Mouse (Mus musculus) NIH3T3 (cell line): Measurements from ENCODE around the gene Cpeb4.
A peak's percentile ranks its signal among the peaks of the same experiment; 100 is the strongest.
"Not testable (repeated sequence)": the region's sequence is repeated elsewhere in the genome, so short reads cannot be mapped to it uniquely, and the experiment has no call there.

ENCODE experiments used
- DNase-seq: peaks from one replicate; pipeline ENCODE4 v3.0.0-alpha.2; 2012; ENCODE audit warnings: low read depth

Cpeb4 gene

DNA sequence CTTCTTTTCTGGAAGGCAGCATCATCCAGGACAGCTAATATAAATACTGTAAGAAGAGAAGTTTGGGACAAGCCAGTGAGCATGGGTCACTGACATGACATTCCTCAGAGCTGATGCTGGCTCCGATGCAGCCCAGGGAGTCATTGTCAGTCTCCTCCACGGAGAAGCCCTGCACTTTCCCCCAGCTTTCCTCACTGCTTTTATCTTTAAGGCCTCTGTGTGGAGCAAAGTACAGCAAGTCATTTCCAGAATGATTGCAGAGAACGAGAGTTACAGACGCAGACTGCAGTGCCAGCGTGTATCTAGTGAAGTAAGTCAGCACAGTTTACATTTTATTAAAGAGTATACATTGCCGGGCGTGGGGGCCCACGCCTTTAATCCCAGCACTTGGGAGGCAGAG, 102.8 kb downstream of the Cpeb4 start:
- peak; percentile 6 for DNase-seq

DNA sequence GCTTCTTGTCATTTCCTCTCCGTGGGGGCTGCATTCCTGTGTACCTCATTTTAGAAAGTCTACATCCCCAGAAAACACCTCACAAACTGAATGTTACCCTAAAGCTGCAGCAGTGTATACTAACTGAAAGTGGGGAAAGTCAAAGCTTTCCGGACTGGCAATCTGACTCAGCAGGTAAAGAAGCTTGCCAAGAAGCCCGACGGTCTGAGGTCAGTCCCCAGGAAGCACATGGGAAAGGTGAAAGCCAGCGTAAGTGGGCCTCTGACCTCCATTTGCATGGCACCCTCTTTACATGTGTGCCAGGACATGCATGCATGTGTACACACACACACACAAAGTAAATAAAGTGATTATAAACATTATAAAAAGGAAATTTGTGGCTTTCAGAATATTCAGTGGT, 103.7 kb downstream of the Cpeb4 start:
- no peak for DNase-seq

DNA sequence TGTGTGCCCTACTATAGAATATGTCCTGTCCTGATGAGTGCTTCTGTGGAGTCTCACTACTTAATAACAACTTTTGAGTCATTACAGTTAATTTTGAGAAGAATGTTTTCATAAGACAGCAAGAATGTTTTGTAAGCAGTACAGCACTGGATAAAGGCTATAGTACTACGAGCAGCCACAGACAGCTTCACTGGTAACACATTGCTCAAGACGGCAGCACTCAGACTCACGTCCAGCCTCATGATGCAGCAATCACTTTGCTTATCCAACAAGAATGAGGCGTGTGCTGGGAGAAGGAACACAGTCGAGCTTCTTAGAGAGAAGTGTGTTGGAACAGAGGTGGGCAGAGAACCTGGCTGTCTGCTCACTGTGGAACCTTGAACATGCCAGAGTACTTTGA, 104.1 kb downstream of the Cpeb4 start:
- DNase-seq = peak; percentile 10

DNA sequence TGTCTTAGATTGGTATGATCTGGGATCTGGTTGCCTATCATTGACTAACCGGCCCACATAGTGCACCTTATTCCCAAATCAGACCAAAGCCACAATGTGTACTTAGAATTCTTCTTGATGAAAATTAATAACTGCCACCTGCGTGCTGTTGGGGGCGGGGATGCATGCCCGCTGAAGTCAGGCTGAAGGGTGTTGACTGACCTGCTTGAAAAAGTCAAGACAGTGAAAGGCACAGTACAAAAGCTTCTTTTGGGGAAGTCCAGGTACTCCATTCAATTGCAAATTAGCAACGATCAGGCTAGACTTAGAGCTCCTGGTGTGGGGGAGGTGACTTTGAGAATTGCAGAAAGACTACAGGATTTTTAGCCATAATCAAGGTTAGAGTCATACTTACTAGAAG, 108.1 kb downstream of the Cpeb4 start:
- DNase-seq = not testable (repeated sequence)

DNA sequence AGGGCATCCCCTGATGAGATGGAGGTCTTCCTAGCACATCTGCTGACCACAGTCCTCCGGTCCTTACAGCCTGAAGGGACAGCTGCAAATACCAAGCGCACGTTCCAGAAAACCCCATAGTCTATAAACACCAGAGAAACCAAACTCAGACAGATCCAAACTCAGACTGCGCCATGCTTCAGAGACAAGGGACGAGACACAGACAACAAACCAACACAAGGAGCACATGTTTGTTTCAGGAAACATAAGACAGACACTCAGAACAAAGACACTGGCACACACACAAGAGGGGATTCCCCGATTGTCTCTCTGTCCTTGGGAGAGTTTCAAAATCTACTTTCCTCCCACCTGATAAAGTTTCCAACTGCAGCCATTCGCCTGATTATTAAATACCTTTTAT, 109.8 kb downstream of the Cpeb4 start:
- DNase-seq = no peak

DNA sequence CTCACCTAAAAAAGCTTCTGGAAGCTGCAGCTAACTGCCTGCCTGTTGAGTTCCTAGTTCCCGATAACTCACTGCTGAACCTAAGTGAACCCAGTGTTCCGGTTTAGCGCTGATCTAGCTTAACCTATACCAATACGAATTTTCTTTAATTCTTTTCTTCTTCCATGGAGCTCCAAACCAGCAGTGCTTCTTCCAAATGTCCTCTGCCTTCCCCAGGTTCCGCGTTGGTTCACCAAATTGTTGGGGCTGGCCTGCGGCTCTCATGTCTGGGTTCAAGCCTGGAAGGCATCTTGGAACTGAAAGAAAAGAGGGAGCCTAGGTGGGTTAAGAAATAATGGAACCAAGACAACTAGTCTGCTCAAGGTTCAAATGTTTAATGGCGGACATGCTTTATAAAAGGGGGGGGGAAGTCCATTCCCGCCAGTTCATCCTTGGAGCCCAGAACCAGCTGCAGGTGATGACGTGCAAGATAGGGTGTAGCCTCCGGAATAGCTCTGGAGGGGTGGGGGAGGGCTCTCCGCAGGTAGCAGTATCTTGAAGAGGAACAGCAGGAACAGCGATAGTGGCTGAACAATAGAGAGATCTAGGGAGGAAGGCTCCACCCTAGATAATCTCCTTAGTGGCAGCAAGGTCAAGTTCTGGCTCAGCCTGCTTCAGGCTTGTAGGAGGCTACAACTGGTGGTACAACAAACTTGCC, 110.4 kb downstream of the Cpeb4 start:
- DNase-seq = not testable (repeated sequence)

DNA sequence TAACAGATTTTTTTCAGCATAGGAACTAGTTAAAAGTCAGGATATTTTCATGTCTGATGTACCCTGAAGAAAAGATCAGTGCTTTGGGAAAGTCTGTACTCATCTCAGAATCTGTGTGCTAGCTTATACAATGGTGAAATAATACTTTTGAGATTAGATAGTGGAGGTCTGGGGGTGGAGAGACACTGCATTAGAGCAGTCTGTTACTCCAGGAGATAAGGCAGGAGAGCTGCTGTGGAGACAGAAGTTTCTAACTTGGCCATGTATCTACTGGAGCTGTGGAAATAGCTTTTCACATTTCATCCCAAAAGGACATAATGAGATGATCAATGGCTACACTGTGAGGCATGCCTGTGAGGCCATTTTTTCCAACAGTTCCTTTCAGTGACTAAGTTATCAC, 111.2 kb downstream of the Cpeb4 start:
- DNase-seq = no peak

DNA sequence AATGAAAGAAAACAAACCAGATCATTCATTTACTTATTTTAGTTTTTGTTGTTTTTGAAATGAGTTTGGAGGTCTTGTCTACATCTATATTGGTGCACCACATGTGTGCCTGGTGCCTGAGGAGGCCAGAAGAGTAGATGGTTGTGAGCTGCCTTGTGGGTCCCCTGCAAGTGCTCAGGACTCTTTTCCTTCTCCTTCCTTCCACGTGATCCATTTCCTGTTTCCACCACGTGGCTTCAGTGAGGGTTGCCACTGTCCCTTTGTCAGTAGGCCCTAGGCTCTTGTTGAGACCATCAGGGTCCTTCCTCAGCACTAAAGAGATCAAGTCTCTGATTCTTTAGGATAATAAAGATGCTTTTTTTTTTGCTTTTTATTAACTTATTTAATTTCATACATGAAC, 112.8 kb downstream of the Cpeb4 start:
- DNase-seq = no peak
